Mouse (Mus musculus): Measurements from ENCODE around the gene Etv3.

DNA sequence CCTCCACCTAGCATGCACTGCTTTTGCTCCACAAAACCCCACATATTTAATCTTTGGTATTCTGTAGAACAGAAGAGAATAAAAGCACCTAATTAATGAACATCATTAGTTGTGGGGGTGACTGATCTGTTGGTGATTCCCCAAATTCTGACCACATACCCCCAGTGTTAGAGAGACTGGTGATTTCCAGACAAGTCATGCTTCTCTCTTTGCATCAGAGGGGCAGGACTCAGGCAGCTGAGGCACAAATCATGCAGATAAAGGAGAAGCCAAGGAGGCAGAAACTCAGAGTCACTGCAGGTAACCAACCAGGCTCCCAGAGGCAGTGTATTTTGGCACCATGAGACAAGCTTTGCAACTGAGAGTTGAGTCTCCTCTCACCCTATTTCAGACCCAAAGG, 6.8 kb upstream of the Etv3 start:
- TF ChIP-seq CTCF (IDR thresholded peaks at IDR 0.05; ENCODE audit: low read depth), result no peak
- TF ChIP-seq EP300 (IDR thresholded peaks at IDR 0.05; ENCODE audit: low read depth), result no peak
